Mouse (Mus musculus) intestine, embryonic 16.5 days (tissue): ENCODE data around the gene Larp6. TPM values are rescaled to one million over a fixed set of nuclear protein-coding genes. Genes with fewer than 3 reads are reported as not detected.

Experiments
- ATAC-seq: fragments of 200-750 bp; cut with Nextera tagmentation; 2 replicates; pipeline ENCODE4 v1.8.0; 2017; ENCODE audit warnings: moderate TSS enrichment, moderate library complexity
- H3K27ac ChIP-seq: fragments of 300-500 bp; sonication (generic); 2 replicates; pipeline ENCODE4 v1.5.1; 2014; ENCODE audit warnings: mild to moderate bottlenecking, low read length
- H3K27me3 ChIP-seq: fragments of 300-500 bp; sonication (generic); replicated peaks from 2 replicates; pipeline ENCODE4 v1.6.1; 2014; ENCODE audit warnings: low read length, control low read depth, mixed read lengths; ENCODE audit not compliant: control insufficient read depth, insufficient read depth
- H3K36me3 ChIP-seq: fragments of 300-500 bp; sonication (generic); 2 replicates; pipeline ENCODE4 v1.6.1; 2014; ENCODE audit warnings: low read length, control low read depth; ENCODE audit not compliant: control insufficient read depth, insufficient read depth
- H3K4me1 ChIP-seq: fragments of 300-500 bp; sonication (generic); 2 replicates; pipeline ENCODE4 v1.6.1; 2014; ENCODE audit warnings: low read length, control low read depth, mixed read lengths; ENCODE audit not compliant: control insufficient read depth, insufficient read depth
- H3K4me2 ChIP-seq: fragments of 300-500 bp; sonication (generic); 2 replicates; pipeline ENCODE4 v1.6.1; 2014; ENCODE audit warnings: low read depth, low read length, control low read depth
- H3K4me3 ChIP-seq: fragments of 300-500 bp; sonication (generic); 2 replicates; pipeline ENCODE4 v1.5.1; 2014; ENCODE audit warnings: mild to moderate bottlenecking, low read length
- H3K9ac ChIP-seq: fragments of 300-500 bp; sonication (generic); 2 replicates; pipeline ENCODE4 v1.6.1; 2014; ENCODE audit warnings: low read depth, low read length
- H3K9me3 ChIP-seq: fragments of 300-500 bp; sonication (generic); 2 replicates; pipeline ENCODE4 v1.6.1; 2016; ENCODE audit warnings: low read length, control low read depth; ENCODE audit not compliant: control insufficient read depth
- WGBS: fragments of 180-500 bp; shearing (Covaris S2); extraction: QIAGEN DNeasy Blood & Tissue Kit; methylation state at CpG from one replicate; pipeline ENCODE4 v1.1.7; 2014; 5-methylcytosine and 5-hydroxymethylcytosine counted together
- polyA plus RNA-seq: library from polyadenylated mRNA; unstranded; fragments of >200 nt; fragmentation: Nextera tagmentation; extraction: Ambion mirVana; gene quantifications from 2 replicates; pipeline ENCODE4 v1.2.1, GENCODE M21; 2015

The Larp6 gene
- polyA plus RNA-seq, 1 experiment from 2014 or later, result 1.6 TPM

DNA sequence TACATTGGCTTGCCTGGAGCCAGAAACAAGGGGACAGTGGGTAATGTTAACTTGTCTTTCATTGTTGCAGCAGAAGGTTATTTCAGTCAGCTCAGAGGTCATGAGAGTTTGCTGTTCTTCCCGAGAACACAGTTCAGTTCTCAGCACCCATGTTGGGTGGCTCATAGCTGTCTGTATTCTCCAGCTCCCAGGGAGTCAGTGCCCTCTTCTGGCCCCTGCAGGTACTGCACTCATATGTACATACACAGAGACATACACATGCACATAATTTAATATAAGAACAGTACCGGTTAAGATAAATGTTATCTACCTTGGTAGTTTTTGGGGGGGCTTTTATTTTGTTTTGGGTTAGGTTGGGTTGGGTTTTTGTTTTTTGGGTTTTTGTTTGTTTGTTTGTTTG is 36.3 kb downstream of the Larp6 start:
- Histone ChIP-seq H3K9me3 (no peaks in the 10 kb centered on the region), H3K4me2 (no peak overlapping the region), H3K27ac (no peak overlapping the region), H3K36me3 (no peaks in the 10 kb centered on the region), H3K27me3 (no peaks in the 10 kb centered on the region), H3K4me1 (0 out of 2 replicates have a peak, but pooled peaks cover 12% of the 10 kb centered on the region), H3K4me3 (no peak overlapping the region), H3K9ac (no peak overlapping the region)
- 91% methylated on average over 2 of the region's 2 CpGs for WGBS
- ATAC-seq, result no peak

DNA sequence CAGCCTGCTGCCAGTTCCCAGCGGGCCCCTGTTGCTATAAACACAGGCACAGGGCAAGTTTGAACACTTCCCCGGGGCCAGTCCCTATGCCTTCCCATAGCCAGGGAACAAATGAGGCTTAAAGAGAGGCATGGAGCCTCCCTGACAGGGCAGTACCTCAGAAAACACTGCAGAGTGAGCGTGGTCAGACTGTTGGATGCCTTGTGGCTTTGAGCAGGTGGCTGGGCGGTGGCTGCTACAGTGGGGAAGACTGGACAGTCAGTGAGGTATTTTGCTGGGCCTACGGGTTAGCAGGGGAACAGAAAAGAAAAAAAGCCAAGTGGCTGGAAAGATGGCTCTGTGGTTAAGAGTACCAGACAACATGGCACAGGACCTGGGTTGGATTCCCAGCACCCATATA is 38.3 kb downstream of the Larp6 start:
- H3K9ac ChIP-seq, result no peak overlapping the region
- H3K27me3 ChIP-seq, result no peaks in the 10 kb centered on the region
- H3K27ac ChIP-seq, result peak overlapping the region; percentile 50
- ATAC-seq, result no peak
- H3K36me3 ChIP-seq, result no peaks in the 10 kb centered on the region
- 96% methylated on average over 5 of the region's 5 CpGs for WGBS
- H3K4me2 ChIP-seq, result no peak overlapping the region
- no peaks in the 10 kb centered on the region for H3K9me3 ChIP-seq
- no peak overlapping the region for H3K4me3 ChIP-seq
- 0 out of 2 replicates have a peak, but pooled peaks cover 12% of the 10 kb centered on the region for H3K4me1 ChIP-seq

DNA sequence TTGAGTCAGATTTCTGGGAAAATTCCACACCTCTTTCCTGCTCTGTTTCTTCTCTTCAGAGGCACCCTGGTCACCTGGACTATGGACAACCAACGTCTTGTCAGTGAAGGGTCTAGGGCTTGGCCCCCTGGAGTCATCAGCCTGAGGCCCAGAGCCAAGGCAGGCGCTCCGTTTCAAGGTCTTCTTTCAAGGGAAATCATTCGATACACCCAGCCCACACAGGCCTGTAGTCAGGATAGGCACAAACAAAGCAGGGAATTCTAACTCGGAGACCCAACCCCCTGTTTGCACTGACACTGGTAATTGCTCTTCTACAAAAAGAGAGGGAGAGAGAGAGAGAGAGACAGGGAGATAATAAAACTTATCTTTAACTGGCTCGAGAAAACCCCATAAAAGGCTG is 39.2 kb downstream of the Larp6 start:
- peak overlapping the region; percentile 50 for H3K27ac ChIP-seq
- H3K4me3 ChIP-seq, result no peak overlapping the region
- no peaks in the 10 kb centered on the region for H3K9me3 ChIP-seq
- WGBS, result 31% methylated on average over 6 of the region's 6 CpGs
- H3K27me3 ChIP-seq, result no peaks in the 10 kb centered on the region
- H3K36me3 ChIP-seq, result no peaks in the 10 kb centered on the region
- no peak overlapping the region for H3K4me2 ChIP-seq
- ATAC-seq, result peak; percentile 78
- H3K9ac ChIP-seq, result no peak overlapping the region
- H3K4me1 ChIP-seq, result peaks cover 15% of the 10 kb centered on the region; the same call in 1 of the 2 replicates

DNA sequence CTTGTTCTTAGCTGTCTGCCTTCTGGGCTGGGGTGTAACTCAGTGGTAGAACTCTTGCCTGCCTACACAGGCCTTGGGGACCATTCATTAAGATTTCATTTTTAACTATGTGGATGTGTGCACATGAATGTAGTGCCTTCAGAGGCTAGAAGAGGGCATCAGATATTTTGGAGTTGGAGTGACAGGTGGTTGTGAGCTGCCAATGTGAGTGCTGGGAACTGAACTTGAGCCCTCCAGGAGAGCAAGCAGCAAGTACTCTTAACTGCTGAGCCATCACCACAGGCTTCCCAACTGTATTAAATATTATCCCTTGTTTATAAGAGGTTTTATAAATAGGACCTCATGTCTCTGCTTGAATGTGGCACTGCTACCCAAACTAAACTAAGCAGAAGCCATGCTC is 39.8 kb downstream of the Larp6 start:
- peak overlapping the region; percentile 43 for H3K27ac ChIP-seq
- H3K9me3 ChIP-seq, result no peaks in the 10 kb centered on the region
- no peak for ATAC-seq
- H3K36me3 ChIP-seq, result no peaks in the 10 kb centered on the region
- H3K9ac ChIP-seq, result no peak overlapping the region
- H3K4me2 ChIP-seq, result no peak overlapping the region
- H3K4me1 ChIP-seq, result peaks cover 13% of the 10 kb centered on the region; the same call in 1 of the 2 replicates
- no peaks in the 10 kb centered on the region for H3K27me3 ChIP-seq
- H3K4me3 ChIP-seq, result no peak overlapping the region

DNA sequence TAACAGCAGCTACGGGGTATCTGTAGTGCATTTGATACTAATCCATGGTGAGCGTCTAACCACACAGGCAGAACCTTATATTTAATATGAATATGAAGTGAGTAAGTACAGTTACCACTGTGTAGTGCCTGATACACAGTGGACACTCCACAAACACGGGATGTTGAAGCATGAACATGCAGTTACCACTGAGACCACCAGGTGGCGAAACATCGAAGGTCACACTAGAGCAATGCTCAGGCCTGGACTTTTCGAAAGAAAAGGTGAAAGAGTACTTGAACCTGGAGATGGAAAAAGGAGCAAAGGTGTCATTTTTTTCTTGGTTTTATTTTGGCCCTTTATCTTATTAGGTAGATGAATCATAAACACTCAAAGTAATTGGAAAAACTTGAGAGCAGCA is 43.5 kb downstream of the Larp6 start:
- Histone ChIP-seq H3K4me1 (peaks cover 14% of the 10 kb centered on the region; the same call in 1 of the 2 replicates), H3K27me3 (no peaks in the 10 kb centered on the region), H3K36me3 (no peaks in the 10 kb centered on the region), H3K9me3 (no peaks in the 10 kb centered on the region), H3K4me2 (no peak overlapping the region), H3K9ac (no peak overlapping the region), H3K27ac (no peak overlapping the region), H3K4me3 (no peak overlapping the region)
- WGBS, result 38% methylated on average over 6 of the region's 6 CpGs
- ATAC-seq, result no peak

DNA sequence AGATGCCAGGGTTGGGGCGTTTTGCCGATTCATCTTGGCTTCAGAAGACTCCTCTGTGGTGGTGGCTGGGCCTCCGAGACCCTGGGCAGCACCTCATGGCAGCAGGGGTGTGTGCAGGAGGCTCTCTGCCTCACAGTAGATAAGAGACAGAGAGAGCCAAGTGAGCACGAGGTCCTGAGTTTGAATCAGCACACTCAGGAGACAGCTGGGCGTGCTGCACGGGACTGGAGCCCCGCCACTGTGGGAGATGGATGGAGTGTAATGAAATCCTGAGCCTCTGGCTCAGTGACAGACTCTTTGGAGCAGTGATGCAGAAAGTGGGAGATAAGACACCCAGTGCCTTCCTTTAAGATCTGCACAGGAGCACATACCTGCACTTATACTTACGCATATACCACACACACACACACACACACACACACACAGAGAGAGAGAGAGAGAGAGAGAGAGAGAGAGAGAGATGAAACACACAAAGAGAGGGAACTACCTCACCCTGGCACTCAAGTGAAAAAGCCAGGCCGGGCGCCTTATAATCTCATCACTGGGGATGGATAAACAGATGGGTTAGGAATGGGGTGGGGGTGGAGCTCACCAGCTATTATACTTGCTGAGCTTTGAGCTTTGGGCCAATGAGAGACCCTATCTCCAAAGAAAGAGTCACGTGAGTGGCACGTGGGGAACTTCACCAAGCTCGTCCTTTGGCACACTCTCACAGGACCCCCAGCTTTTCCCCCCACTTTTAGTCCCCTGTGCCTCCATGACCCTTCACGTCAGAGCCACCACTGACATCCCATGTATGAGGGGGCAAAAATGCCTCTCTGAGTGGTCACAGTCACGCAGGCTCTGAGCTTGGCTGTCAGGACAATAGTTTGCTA is 44.3 kb downstream of the Larp6 start:
- no peak overlapping the region for H3K4me3 ChIP-seq
- WGBS, result 65% methylated on average over 15 of the region's 15 CpGs
- no peaks in the 10 kb centered on the region for H3K27me3 ChIP-seq
- no peak overlapping the region for H3K4me2 ChIP-seq
- ATAC-seq, result no peak
- no peaks in the 10 kb centered on the region for H3K36me3 ChIP-seq
- no peaks in the 10 kb centered on the region for H3K9me3 ChIP-seq
- no peak overlapping the region for H3K9ac ChIP-seq
- H3K27ac ChIP-seq, result peak overlapping the region; percentile 19
- peaks cover 12% of the 10 kb centered on the region; the same call in 1 of the 2 replicates for H3K4me1 ChIP-seq

DNA sequence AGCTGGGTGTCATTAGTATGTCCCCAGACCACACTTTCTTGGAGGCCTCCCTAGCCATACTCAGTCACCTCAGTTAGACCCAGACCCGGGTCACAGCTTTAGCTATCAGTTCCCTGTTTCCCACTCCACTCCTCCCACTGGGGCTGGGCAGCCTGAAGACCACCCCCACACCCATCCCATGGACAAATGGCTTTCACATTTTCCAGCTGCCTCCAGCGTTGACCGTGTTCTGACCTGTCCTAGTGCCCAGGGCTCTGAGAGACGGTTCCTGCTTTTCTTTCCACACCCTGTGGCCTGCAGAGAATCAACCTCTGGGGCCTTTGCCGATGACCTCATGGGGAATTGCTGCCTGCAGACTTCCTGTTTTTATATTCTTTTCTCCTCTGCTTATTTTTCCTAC is 45.0 kb downstream of the Larp6 start:
- peak overlapping the region; percentile 12 for H3K27ac ChIP-seq
- H3K4me1 ChIP-seq, result peaks cover 9% of the 10 kb centered on the region; the same call in 1 of the 2 replicates
- H3K27me3 ChIP-seq, result no peaks in the 10 kb centered on the region
- H3K4me3 ChIP-seq, result no peak overlapping the region
- H3K36me3 ChIP-seq, result no peaks in the 10 kb centered on the region
- H3K4me2 ChIP-seq, result no peak overlapping the region
- 26% methylated on average over 5 of the region's 5 CpGs for WGBS
- no peak overlapping the region for H3K9ac ChIP-seq
- no peaks in the 10 kb centered on the region for H3K9me3 ChIP-seq
- ATAC-seq, result peak; percentile 56; the same call in 1 of the 2 replicates

DNA sequence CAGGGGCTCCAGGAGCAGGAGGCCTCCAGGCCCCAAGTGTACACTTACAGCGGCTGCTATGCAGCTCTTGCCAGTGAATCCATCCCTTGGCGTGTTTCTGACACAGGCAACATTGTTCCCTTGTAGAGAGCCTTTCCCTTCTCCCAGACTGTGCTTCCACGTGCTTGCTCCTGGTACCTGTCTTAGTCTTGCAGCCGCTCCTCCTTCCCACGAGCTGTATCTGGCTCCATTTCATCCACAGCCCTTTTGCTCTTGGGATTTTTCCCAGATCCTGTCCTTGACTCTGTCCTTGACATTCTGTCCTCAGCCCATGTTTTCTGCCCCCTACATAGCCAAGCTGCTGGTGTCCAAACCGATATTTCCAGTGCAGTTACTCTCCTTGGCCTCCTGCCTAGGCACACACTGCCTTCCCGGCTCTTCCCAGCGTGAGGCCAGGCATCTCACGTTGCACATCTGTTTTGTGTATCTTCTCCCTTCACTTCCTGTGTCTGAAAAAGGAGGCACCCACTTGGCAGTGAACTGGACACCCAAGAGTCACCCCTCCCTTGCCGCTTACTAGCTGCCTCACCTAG is 46.7 kb downstream of the Larp6 start:
- Histone ChIP-seq H3K4me3 (no peak overlapping the region), H3K4me2 (no peak overlapping the region), H3K27me3 (no peaks in the 10 kb centered on the region), H3K9me3 (no peaks in the 10 kb centered on the region), H3K9ac (no peak overlapping the region), H3K36me3 (no peaks in the 10 kb centered on the region), H3K4me1 (peaks cover 9% of the 10 kb centered on the region; the same call in 1 of the 2 replicates), H3K27ac (no peak overlapping the region)
- WGBS, result 57% methylated on average over 10 of the region's 10 CpGs
- no peak for ATAC-seq

DNA sequence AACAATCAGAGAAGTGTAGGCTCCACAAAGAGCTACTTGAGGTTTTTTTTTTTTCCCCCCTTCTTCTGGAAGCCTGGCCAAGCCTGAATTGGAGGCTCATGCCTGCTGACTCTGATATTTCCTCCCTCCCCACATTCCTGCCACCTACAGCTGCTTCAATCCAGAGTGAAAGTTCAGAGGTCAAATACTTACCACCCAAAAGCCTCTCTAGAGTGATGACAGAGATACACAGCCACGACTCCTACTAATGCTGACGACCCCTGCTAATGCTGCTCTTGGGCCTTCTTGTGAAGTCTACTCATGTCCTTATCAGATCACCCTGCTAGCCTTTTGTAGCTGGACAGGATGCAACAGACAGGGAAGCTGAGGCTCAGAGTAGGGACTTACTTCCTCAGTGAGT is 52.4 kb downstream of the Larp6 start:
- H3K9ac ChIP-seq, result no peak overlapping the region
- no peaks in the 10 kb centered on the region for H3K27me3 ChIP-seq
- no peaks in the 10 kb centered on the region for H3K36me3 ChIP-seq
- WGBS, result 30% methylated on average over 2 of the region's 2 CpGs
- H3K9me3 ChIP-seq, result no peaks in the 10 kb centered on the region
- no peak for ATAC-seq
- no peak overlapping the region for H3K4me2 ChIP-seq
- no peak overlapping the region for H3K27ac ChIP-seq
- H3K4me1 ChIP-seq, result no peaks in the 10 kb centered on the region
- H3K4me3 ChIP-seq, result no peak overlapping the region
